Mouse (Mus musculus) layer of hippocampus, adult 18-20 months (tissue): ENCODE measurements at regions not wholly inside any gene's neighbourhood (a gene's known extent, or its start where the extent isn't known, plus 50 kb on each side); places are given as distances from the start of the nearest gene placed in this dataset.

Experiments
- DNase-seq, 2 experiments: peaks; one replicate each; pipeline ENCODE4 v3.0.0; 2022; ENCODE audit warnings: low spot score in 2 of 2

DNA sequence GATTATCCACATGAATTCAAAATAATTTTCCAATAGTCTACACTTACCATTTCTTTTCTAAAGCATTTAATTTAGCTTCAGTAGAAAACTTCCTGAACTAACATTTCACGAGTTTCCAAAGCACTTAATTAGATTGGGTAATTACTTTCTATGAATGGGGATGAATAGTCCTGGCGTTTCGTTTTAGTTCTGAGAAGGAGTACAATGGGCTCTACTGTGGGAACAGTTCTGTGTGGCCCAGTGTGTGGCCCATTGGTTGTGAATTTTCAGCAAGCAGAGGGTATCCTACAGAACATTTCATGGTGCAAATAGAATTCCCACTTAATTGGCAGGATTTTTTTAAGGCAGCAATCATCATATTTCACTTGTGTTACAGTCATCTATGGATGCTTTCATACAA, 95.5 kb downstream of the 1700017N19Rik start:
- no peak for DNase-seq

DNA sequence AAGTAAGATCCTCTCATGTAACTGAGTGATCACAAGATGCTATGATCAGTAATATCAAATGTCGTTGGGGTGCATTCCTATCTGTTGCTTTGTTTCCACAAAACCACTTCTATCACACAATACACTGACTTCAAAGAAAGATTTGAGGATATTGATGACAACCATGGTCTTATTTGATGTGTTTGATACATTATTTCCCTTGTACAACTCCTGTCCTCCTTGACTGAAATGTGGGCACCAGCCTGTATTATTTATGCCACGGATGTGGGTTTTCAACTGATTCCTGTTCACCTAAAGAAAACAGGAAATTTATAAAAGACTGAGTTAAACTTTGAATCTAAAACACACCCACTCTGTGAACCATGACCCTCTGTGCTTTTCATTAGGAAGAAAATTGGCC, 105.7 kb downstream of the 1700017N19Rik start:
- DNase-seq: no peak

DNA sequence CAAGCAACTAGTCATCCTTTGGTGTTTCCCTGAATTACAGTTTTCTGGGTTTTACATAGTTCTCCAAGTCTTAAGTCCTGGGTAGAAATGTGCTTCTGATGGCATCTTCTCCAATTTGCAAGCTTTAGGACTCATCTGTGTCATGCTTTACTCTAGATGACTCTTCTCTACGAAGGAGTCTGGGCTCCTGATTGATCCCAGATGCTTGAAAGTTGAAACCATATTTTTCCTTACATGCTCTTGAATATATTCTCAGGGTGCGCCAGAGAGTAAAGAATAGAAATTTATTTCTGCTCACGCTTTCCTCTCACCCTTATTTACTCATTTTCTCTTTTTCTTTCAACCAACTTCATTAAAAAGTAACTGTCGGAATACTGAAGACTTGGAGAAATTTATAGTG, 108.9 kb downstream of the 1700017N19Rik start:
- DNase-seq: no peak

DNA sequence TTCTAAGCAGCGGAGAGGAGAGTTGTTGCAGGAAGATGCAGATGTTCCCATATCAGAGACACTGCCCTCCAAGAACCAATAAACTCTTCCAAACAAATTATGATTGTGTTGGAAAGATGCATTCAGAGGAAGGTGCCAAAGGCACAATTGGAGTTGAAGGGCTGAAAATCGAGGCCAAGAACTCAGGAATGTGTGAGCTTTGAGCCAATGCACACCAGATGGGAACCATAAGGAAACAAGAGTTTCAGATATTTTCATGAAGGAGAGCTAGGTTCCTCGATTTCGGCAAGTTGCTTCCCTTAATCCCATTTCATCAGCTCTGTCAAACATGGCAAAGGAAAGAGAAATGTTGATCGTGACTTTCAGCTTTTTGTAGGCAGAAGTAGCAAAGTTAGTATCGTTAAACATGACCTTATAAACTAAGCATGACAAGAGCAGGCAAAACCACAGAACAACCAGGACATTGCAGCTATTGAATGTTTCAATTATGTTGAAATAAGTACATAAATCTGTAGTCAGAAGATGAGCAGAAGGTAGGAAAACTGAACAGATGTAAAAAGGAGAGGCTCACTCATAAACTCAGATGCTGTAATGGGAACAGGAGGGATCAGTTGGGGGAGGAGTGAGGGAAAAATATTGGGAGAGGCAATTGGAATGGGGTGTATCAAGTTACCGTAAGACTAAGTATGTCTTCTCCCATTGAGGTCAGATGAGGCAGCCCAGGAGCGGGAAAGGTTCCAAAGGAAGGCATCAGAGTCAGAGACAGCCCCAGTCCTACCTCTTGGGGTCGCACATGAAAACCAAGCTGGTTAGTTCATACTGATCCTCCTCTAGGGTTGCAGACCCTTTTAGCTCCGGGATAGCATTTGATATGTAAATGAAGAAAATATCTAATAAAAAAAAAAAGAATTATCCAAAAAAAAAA, 110.3 kb downstream of the 1700017N19Rik start:
- DNase-seq: peak; percentile 2 to 47

DNA sequence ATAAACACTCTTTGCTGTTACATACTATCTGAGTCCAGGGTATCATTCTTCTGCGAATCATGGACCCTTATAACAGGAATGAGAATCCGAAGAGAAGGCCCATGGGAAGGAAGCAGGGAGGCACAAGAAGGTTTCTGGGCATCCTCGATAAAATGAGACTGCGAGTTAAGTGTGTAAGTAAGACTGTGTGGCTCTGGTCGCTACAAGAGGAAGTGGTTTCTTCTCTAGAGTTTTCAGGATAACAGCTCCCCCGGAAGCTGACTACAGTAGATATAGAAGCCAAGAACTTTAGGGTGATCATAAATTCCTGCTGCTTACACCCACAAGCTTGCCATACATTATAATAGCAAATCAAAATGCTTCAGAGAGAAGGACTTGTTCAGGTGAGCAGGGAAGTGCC, 111.7 kb downstream of the 1700017N19Rik start:
- no peak for DNase-seq

DNA sequence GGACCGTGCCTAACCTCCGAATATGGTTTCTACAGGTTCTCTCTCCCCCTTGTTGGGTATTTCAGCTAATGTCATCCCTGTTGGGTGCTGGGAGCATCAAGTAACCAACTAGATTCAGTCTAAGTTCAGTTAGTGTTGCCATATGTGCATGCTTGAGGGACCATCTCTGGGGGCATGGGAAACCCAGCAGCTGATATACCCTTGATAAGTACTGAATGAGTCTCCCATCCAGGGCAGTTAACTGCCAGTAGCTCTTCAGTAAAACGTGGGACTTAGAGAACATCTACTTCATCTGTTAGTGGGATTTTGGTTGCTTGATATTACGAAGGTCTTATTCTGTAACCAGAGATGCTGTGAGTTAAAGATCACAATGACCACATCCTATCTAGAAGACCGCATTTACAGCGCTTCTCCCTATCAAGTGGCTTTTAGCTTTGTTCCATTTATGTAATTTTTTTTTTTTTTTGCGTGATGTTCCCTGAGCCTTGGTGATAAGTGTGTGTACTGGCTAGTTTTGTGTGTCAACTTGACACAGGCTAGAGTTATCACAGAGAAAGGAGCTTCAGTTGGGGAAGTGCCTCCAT, 125.9 kb downstream of the 1700017N19Rik start:
- no peak for DNase-seq

DNA sequence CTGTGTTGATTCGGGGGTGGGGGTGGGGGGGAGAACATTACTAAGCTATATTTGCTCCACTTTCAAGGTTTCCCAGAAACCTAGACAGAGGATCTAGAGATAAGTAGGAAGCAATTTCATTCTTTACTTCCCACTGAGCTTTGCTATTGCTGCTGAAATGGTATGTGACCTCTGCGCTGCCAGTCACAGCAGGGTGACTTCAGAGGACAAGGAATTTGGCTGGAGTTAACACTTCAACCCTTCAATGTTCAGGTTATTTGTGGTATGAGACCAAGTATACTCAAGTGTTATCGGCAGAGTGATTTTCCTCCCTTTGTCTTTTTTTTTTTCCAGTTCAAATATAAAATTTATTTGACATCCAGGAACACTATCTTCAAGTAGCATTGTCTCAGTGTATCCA, 128.3 kb downstream of the 1700017N19Rik start:
- DNase-seq: no peak

DNA sequence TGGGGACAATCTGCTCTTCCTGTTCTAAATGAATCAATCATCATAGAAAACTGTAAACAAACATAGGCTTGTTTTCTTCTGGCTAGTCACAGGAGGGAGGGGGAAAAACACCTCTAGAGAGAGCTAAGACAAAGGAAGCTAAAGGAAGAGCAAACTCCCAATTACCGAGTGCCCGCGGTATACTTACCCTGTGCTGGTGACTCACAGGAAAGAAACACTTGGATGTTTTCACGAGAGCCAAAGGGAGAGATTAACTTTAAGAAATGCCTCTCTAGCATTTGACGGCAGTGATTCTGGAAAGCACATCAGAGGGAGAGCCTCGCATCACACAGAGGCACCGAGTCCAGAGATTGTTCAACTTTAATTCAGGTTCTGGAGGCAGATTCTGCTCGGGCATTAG, 151.0 kb downstream of the 1700017N19Rik start:
- peak in 1 of 2 experiments; percentile 7 for DNase-seq

DNA sequence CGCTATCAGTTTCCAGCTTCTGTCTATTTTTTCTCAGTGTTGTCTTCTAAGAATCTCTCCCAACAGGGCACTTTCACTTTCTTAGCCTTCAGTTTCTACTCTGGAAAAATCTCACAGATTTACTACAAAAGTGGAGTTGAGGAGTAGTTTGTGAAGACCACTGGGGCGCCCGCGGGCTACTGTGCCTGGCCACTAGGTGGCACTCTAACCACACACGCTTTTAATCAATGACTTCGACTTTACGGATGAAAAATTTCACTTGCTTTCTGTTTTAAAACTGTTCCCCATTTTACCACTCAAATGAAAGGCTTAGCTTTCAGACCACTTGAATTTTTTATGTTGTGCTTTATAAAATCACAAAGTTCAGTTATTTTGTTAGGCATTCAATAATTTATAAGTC, 151.8 kb downstream of the 1700017N19Rik start:
- DNase-seq: peak; percentile 40 to 86

DNA sequence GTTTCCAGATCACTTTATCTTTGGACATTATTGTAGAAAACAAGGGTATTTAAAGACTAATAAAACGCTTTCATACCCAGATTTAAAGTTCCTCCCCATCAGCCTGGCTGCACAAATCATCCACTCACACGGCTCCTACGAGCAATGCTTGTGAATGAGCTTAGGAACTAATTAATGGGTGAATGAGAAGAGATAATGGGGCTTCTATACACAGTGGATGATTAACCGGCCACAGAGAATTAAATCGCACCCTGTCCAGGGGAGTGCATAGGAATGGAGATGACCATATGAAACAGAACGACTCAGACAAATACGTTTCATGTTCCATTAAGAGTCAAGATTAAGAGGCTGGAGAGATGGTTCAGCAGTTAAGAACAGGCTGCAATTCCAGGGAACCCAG, 155.9 kb downstream of the 1700017N19Rik start:
- DNase-seq: no peak

DNA sequence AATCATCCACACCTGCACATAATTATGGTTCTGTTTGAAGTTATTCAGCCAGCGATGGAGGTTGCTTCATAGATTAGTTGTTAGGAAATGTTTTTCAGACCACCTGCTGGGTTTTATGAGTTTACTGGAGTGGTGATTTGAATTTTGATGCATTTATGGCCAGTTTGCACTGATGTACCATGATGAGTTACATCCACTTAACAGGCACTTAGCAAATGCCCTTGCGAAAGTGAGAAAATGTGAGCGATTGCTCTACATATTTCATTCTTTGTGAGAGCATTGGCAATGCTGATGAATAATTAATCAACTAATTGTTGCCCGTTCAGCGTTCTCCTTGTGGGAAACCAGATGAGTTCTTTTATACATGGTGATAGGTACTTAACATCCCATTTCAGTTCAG, 164.7 kb downstream of the 1700017N19Rik start:
- no peak for DNase-seq

DNA sequence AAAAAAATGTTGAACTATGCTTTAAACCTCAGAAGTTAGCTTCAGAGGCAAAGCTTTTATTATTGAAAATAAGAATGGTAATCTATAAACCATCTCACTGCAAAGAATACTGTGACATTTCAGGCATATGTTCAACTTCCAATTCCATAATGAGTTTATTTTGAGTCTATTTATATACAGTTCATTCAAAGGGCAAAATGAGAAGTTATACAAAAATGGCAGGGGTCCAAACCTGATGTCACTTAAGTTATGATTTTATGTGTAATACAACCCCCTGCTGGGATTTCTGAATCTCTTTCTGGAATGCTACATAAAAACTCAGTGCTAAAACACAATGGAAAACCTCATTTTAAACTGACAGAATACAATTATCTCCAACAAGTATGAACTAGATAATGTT, 184.0 kb downstream of the 1700017N19Rik start:
- DNase-seq: no peak

DNA sequence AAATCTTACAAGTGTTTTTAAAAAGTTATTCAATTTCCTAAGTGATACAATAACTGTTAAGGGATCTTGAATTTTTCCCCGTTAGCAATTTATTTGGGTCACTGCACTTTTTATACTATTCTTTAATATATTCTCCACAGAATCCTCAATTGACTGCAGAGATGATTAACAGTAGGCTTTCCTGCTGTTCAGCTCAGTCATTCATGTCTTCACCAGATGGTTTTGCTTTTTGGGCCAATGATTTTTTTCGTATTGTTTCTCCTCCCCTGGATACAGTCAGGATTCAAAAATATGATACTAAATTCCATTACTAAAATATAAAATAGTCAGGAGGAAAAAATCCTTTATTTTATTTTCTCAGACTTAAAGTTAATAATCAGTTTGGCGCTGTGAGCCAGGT, 201.9 kb downstream of the 1700017N19Rik start:
- DNase-seq: peak in 1 of 2 experiments; percentile 51

DNA sequence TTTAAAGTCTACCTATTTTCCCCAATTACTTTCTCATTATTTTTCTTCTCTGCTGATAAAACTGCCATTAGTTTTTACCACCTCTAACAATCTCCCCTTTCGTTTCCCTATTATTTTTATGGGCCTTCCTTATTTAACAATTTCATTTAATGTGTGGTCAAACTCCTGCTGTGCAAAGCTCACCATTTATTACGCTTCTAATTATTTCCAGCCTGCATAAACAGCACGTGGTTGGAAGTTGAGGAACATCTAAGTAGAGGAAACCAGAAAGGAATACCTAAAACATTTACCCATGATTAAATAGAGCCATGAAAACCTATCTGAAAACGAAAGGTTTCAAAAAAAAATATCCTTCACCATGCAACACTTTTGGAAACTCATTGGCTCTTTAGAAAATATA, 202.3 kb downstream of the 1700017N19Rik start:
- no peak for DNase-seq

DNA sequence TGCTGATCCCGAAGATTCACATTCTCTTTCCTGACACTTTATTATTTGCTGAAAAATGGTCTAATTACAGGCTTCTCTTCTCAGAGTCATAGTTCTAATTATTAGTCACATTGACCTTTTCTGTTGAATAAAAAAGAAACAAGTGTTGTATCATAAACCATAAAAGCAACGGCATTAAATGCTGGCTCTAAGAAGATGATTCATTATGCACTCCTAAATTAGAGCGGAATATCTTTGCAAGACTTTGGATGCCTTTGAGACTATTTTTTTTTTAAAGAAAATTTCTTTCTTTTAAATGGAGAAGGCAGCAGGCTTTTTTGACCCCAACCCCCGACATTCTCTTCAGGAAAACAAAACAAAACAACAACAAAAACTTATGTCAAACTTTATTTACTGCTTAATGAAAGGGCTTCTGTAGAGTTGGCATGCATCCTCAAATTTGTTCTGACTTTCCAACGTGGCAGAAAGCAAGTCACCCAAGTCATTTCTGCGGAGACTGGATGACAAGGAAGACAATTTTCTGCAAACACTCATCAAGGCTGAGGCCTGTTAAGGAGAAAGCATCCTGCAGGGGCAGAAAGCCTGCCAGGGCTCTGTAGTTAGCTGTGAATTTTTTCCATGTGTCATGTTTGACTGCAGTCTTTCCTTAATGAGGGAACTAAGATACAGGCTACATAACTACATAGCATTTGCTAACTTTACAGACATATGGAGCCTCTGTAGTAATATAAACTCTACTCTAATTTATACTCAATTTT, 205.1 kb downstream of the 1700017N19Rik start:
- peak in 1 of 2 experiments; percentile 7 for DNase-seq

DNA sequence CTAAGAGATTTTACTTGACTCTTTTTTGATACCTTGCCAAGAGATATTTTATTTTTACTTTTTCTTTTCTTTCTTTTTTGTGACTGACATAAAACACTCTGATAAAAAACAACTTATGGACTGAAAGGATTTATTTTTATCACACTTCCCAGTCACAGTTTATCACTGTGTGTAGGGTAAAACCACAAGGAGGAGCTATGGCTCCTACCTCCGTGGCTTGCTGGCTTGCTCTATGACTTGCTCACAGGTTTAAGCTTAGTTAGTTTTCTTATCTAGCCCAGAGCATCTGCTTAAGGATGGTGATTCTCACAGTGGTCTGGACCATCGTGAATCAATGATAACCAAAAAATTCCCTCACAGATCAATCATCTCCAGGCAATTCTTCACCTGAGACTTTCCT, 221.4 kb downstream of the 1700017N19Rik start:
- DNase-seq: no peak

DNA sequence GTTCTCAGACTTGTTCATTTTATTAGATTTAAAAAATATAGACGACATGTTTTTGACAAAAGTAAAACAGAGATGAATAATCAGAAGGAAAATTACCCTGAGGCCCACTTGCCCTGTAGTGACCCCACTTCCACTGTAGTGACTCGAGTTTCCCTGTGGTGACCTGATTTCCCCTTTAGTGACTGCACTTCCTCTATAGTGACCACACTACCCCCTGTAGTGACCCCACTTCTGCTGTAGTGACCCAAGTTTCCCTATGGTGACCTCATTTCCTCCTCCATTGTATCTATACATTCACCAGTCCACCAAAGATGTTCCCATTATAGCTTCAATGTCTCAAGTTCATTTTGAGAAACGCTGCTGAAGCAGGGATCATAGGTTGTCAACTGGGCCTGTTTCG, 244.5 kb downstream of the 1700017N19Rik start:
- no peak for DNase-seq

DNA sequence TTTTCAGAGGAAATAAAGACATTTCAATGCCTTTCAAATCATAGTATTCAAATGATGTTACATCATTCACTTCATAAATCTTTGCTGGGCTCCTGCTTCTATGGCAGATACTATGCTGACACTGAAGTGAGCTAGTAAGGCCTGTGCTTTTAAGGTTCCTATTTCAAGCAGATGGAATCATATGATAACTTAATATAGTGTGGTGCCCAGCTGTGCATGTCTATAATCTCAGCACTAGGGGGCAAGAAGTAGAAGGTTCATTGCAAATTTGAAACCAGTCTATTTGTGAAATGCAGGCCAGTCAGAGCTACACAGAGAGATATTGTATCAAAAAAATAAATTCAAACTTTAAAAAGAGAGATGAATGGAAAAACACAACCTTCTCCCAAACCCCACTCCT, 262.9 kb downstream of the 1700017N19Rik start:
- no peak for DNase-seq

DNA sequence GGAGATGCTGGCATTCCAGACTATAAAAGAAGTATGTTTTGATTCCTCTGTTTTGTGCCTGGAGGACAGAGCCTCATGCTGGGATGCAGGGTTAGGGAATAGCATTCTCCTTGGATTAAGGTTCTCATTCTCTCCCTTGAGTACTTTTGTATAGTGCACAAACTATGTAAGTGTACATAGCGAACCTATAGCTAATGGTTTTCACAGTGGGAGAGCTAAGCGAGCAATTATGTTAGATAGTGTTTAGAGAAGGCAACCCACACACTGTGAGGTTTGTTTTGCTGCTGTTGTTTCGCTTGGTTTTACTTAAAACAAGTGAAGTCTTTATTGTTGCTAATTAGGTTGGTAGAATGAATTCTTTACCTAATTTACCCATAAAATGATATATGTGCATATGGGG, 266.2 kb downstream of the 1700017N19Rik start:
- no peak for DNase-seq

DNA sequence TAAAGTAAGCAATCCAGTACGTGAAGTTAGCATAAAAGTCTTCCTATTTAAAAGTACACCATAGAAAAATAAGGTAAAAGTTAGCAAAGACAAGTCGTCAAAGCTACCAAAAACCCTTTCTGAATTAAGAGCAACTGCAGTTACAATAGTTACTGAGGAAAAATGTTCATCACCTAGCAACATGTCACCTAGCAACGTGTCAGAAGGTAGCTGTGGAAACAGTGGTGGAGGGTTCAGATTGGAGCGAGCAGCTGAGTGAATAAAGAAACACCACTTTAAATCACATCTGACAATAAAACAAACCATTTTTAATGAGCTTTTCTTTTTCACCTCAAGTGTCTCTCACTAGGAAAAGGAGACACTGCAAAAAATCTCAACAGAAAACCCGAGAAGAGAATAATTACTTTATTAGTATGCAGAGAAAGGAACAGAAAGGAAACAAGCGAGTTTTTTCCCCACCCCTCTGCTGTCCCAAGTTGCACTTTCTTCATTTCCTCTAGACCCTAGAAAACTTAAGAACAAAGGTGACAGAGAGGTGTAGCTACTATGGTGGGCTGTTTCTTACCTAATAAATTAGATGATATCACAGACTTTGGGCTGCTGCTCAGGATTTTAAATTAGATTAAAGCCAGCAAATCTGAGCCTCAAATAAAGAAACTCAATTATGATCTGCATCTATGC, 275.4 kb downstream of the 1700017N19Rik start:
- peak; percentile 3 to 50 for DNase-seq

DNA sequence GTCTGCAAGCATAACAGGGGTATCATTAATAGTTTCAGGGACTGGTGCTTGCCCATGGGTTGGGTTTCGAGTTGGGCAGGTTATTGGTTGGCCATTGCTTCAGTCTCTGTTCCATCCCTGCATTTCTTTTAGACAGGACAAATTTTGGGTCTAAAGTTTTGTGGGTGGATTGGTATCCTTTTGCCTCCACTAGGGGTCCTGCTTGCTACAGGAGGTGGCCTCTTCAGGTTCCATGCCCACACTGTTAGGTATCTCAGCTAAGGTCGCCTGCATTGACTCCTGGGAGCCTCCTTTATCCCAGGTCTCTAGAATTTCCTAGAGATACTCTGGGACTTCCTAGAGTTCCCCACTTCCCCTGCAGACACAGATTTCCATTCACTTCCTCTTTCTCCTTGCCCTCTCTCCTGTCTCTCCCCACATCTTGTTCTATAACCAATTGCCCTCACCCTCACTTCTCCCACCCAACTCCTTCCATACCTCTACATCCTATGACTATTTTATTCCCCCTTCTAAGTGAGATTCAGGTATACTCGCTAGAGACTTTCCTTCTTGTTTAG, 278.2 kb downstream of the 1700017N19Rik start:
- DNase-seq: no peak
